Mouse (Mus musculus): Measurements from ENCODE around the gene Eif2ak1.

GRCm38 (mm10) chr5:143890741-143891140 is 73.2 kb downstream of the Eif2ak1 start:
- TF ChIP-seq CTCF (IDR thresholded peaks at IDR 0.05; ENCODE audit: control insufficient read depth, insufficient read depth, insufficient read length) (no peak), FOSL1 (IDR thresholded peaks at IDR 0.05; ENCODE audit: insufficient read depth, low read length, poor library complexity, severe bottlenecking) (no peak), MYOG (IDR thresholded peaks at IDR 0.05; ENCODE audit: control insufficient read depth, extremely low read depth, insufficient read length) (no peak), USF1 (IDR thresholded peaks at IDR 0.05; ENCODE audit: low read depth) (no peak), MYOD1 (IDR thresholded peaks at IDR 0.05; ENCODE audit: control insufficient read depth, insufficient read length, low read depth) (no peak), MAX (IDR thresholded peaks at IDR 0.05) (no peak)

All from C2C12 (cell line).